Mouse (Mus musculus) spleen, adult 12 weeks (tissue): ENCODE data around the gene Myof.

Experiments used
- DNase-seq: peaks from one replicate; pipeline ENCODE4 v3.0.0; 2022; ENCODE audit warnings: low spot score

Myof gene

DNA sequence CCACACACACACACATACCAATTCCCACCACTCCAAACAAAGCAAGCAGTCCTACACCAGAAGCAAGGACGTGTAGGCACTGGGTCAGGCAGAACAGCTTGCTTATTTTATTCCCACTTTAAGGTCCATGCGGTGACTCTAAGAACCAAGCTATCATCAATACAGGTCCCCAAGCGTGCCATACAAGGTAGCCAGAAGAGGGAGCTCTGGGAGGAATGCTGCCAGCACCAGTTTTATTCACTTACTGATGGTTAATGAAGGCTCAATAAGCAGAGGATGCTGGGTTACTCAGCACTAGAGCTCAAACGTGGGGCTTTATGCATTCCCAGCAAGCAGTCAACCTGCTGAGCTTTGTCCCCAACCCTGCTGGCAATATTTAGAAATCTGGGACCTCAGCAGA lies 96.7 kb downstream of the Myof start:
- DNase-seq, result no peak

DNA sequence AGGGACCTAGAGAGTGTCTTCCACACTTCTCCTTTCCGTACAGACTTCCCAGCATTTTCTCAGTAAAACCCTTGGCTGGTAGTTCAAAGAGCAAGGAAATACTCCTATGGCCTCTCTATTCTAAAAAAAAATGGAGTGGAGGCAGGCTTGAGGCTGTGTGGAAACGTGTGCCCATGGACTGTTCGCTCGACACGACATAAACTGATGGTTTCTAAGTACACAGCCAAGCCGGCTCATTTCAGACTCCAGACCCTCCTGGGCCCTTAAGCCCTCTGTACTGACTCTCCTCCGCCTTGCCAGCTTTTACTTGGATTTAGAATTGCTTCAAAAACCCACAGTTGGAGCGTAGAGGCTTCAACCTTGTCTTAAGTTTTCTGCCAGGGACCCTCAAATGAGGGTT lies 97.3 kb downstream of the Myof start:
- no peak for DNase-seq

DNA sequence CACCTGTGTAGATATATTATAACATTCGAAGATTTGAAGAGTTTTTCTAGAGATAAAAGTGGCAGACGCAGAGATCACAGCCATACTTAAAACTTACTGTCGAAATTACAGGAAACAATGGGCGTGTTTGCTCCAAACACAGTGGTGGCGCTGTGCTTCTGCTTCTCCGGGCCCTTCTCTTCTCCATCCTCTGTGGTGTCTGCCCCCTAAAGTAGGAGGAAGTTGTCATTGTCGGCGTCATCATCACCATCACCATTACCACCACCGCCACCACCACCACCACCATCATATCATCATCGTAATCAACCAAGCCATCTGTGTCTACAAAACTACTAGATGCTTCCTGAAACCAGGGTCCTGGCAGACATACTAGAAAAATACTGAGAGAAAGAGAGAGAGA lies 104.2 kb downstream of the Myof start:
- no peak for DNase-seq

DNA sequence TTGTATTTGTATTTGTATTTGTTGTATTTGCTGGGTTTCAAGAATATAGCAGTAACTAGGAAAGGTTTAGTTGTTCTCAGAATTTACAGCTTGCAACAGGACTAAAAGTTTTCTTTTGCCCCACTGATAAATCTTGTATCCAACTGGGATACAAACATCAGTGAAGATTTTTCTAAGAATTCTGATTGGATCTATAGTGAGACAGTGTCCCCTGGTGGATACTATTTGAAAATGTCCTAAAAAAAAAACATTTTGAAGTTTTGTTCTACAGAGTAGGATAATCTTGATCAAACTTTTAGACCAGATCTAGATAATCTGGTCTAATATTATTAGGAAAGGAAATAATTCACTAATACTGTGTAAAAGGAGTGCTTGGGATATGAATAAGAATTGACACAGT lies 106.3 kb downstream of the Myof start:
- no peak for DNase-seq

- no peak for DNase-seq
These were observed 108.7 kb downstream of the Myof start for GRCm38 (mm10) chr19:37934640-37935039.

- no peak for DNase-seq
These were observed 111.2 kb downstream of the Myof start for GRCm38 (mm10) chr19:37932198-37932597.

DNA sequence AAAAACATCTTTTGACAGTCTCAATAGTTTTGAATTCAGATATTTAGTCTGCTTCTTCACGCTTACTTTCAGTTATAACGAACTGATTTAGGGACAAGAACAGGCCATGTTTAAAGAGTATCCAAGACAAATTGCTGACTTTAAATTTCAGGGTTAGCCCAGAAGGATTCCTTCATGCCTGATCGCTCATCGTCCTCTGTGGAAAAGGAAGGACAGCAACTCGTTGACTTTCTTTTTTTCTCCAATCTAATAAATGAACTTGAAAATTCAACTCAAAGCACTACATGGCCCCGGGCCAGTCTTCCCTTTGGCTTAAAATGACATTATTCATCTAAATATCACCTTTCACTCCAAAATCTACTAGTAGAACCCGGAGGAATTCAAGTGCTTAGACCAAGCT lies 115.5 kb downstream of the Myof start:
- DNase-seq, result no peak

- no peak for DNase-seq
These were observed 118.1 kb downstream of the Myof start for GRCm38 (mm10) chr19:37925323-37925722.

- DNase-seq, result no peak
These were observed 119.1 kb downstream of the Myof start for GRCm38 (mm10) chr19:37924266-37924665.

DNA sequence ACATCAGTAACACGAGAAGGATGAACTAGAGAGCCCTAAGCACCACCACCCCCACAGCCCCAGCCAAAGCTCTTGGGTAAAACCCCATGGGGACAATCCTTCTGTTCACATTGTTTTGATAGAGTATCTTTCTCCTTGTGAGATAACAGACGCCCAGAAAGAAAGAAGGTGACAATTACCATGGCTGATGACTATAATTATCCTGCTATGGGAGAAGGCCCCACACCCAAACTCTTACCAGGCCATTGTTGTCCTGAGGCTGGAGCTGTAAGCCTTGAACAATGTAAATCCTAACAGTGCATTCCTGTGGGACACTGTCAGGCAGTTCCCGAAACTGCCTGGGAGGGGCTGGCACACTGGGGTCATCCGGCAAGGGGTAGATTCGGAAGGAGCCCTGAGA lies 122.3 kb downstream of the Myof start:
- no peak for DNase-seq

- no peak for DNase-seq
These were observed 124.9 kb downstream of the Myof start for GRCm38 (mm10) chr19:37918515-37918932.

DNA sequence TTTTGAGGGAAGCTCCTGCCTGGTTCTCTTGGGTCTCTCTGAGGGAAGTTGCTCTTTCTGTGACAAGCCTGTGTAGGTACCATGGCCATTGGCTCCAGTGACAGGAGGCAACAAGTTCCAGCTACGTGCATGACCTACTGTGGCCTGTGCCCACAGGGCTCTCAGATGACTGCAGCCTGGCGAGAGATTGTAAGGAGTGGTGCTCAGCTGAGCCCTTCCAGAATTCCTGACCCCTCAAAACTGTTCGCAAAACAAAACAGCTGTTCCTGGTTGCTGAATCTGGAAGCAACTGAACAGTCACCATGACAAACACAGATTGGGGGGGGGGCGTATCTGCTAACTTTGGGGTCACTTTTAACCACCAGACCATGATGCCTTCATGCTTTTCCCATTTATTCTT lies 129.1 kb downstream of the Myof start:
- no peak for DNase-seq

DNA sequence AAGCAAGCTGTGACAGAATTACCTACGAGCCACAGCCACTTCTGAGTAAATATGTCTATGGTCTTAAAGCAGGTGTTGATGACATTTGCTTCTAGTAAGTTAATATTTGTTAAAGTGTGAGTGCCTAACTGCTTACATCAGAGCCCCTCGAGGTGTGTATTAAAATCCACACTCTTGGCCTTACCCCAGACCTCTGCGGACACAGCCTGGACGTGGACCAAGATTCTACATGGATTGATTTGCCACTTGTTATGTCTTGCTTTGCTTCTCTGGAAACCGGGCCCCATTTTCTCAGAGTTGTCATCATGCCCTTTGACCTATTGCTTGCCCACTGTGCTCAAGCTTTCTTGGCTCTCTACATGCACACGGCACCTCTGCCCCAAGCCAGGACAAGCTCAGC lies 130.9 kb downstream of the Myof start:
- no peak for DNase-seq

DNA sequence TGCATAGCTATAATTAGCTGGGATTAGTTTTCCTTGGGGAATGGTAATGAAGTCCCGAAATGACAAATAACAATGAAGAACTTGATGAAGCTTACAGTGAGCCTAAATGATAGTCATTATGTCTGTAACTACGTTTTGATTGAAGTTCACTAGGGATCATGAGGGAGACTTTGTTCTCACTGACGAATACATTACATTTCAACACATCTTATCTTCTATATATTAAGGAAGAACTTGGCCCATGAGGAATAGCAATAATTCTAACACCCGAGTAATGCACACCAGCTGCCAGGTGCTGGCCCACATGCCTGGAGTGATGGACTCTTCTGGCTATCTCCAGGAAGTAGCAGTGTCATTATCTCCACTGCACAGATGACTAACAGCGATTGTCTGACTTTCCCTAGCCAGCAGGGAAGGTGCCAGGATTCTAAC lies 133.5 kb downstream of the Myof start:
- DNase-seq, result no peak

GRCm38 (mm10) chr19:37907451-37908320 lies 135.7 kb downstream of the Myof start:
- no peak for DNase-seq

DNA sequence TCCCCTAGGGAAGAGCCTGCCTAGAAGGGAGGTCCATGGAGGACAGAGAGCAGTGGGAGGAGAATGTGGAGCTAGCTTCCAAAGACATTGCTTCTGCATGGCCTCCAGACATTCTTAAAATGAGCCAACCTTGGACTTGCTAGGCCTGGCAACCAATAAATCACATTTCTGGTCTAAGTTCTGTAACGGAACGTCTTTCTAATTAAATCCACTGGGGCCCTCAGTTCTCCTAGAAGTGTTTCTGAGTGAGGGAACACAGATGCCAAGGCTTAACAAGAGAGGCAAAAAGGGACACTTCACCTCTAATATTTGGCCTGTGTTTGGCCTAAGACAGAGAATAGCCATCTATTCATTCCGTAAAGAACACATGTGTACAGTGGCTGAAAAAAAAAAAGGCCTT lies 136.5 kb downstream of the Myof start:
- DNase-seq, result no peak

- no peak for DNase-seq
These were observed 147.3 kb downstream of the Myof start for GRCm38 (mm10) chr19:37896081-37896480.

DNA sequence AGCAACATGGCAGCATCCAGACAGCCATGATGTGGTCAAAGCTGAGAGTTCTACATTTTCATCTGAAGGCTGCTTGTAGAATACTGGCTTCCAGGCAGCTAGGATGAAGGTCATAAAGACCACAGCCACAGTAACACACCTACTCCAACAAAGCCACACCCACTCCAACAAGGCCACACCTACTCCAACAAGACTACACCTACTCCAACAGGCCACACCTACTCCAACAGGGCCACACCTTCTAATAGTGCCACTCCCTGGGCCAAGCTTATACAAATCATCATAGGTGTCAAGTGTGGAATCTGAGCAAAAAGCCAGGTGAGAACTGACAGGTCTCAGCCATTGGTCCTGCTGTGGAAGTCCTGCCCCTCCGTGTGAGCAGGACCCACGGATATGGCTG lies 152.4 kb downstream of the Myof start:
- DNase-seq, result no peak

- DNase-seq, result no peak
These were observed 156.8 kb downstream of the Myof start for GRCm38 (mm10) chr19:37886355-37887120.

GRCm38 (mm10) chr19:37881431-37882081 lies 161.8 kb downstream of the Myof start:
- no peak for DNase-seq

- DNase-seq, result no peak
These were observed 165.7 kb downstream of the Myof start for GRCm38 (mm10) chr19:37877511-37878167.

DNA sequence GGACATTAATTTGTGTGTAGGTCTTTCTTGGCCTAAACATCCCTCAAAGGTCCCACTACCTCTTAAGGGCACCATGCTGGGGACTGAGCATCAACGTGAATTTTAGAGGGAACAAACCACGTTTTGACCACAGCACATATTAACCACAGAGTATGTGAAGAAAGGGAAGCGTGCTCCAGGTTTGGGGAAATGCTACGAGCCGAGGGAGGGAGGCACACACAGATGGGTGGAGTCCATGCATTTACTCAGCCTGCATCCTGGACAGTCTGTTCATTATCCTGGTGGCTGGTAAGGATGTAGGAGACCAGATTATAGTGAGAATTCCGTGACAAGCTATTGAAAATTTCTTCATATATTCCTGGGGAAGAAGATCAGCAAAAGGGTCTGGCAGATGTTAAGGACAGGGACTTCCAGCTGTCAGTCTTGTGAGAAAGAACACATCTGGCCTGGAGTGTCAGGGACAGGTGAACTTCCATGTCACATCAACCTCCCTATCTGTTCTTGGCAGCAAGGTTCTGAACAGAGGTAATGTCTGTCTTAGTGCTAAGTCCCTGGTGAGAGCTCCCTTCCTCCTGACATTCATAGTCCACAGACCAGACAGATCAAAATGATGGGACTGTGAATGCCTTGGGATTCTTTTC lies 166.7 kb downstream of the Myof start:
- no peak for DNase-seq
